Mouse (Mus musculus) MEL (cell line): ENCODE measurements at regions not wholly inside any gene's neighbourhood (a gene's known extent, or its start where the extent isn't known, plus 50 kb on each side); places are given as distances from the start of the nearest gene placed in this dataset.

ENCODE experiments used
- DNase-seq: peaks from one replicate; pipeline ENCODE4 v3.0.0; 2011; ENCODE audit warnings: low read depth, low spot score
- H3K27ac ChIP-seq: 2 replicates; pipeline ENCODE4 v1.5.1; 2012; ENCODE audit warnings: low read depth, mild to moderate bottlenecking, control low read depth, low read length, moderate library complexity; ENCODE audit not compliant: control insufficient read depth
- H3K27me3 ChIP-seq, 2 experiments: fragments of 150-350 bp in 1 of 2; sonication (generic) in 1 of 2; 2 replicates each; pipeline ENCODE4 v1.6.1; 2012; ENCODE audit warnings: low read length in 2 of 2, mild to moderate bottlenecking in 2 of 2, improper control_type of control experiment in 1 of 2, moderate library complexity in 1 of 2; ENCODE audit not compliant: insufficient read depth in 2 of 2, control insufficient read depth in 1 of 2
- H3K36me3 ChIP-seq, 2 experiments: 2 replicates each; pipeline ENCODE4 v1.6.1; 2012 to 2014; ENCODE audit warnings: low read length in 2 of 2, improper control_type of control experiment in 1 of 2, inconsistent platforms in 1 of 2, mild to moderate bottlenecking in 1 of 2; ENCODE audit not compliant: insufficient read depth in 2 of 2, control insufficient read depth in 1 of 2
- H3K4me1 ChIP-seq, 2 experiments: fragments of 150-350 bp in 1 of 2; sonication (generic) in 1 of 2; 2 replicates each; pipeline ENCODE4 v1.6.1; 2012; ENCODE audit warnings: low read length in 2 of 2, improper control_type of control experiment in 1 of 2, mild to moderate bottlenecking in 1 of 2; ENCODE audit not compliant: insufficient read depth in 2 of 2, control insufficient read depth in 1 of 2
- H3K4me3 ChIP-seq, 2 experiments: fragments of 150-350 bp in 1 of 2; sonication (generic) in 1 of 2; 2 replicates each; pipeline ENCODE4 v1.5.1; 2012; ENCODE audit warnings: low read depth in 2 of 2, low read length in 2 of 2, mild to moderate bottlenecking in 2 of 2, moderate library complexity in 2 of 2, control low read depth in 1 of 2, improper control_type of control experiment in 1 of 2; ENCODE audit not compliant: control insufficient read depth in 1 of 2, insufficient read depth in 1 of 2
- H3K79me2 ChIP-seq: 2 replicates; pipeline ENCODE4 v1.6.1; 2012; ENCODE audit warnings: mild to moderate bottlenecking, low read length, moderate library complexity; ENCODE audit not compliant: control insufficient read depth, poor library complexity, insufficient read depth
- H3K9ac ChIP-seq: 2 replicates; pipeline ENCODE4 v1.6.1; 2012; ENCODE audit warnings: low read depth, mild to moderate bottlenecking, control low read depth, low read length, moderate library complexity; ENCODE audit not compliant: control insufficient read depth, poor library complexity, severe bottlenecking
- H3K9me3 ChIP-seq: fragments of 150-350 bp; sonication (generic); replicated peaks from 2 replicates; pipeline ENCODE4 v1.6.1; 2012; ENCODE audit warnings: mild to moderate bottlenecking, low read length, improper control_type of control experiment, moderate library complexity; ENCODE audit not compliant: insufficient read depth
- BHLHE40 ChIP-seq: IDR thresholded peaks from 2 replicates; pipeline ENCODE4 v1.6.1; 2012; ENCODE audit warnings: low read depth, mild to moderate bottlenecking, inconsistent platforms, low read length, improper control_type of control experiment, borderline replicate concordance
- E2F4 ChIP-seq: IDR thresholded peaks from 2 replicates; pipeline ENCODE4 v1.6.1; 2011; ENCODE audit warnings: low read depth, low read length, improper control_type of control experiment, borderline replicate concordance
- ELF1 ChIP-seq: IDR thresholded peaks from 2 replicates; pipeline ENCODE4 v1.6.1; 2014; ENCODE audit warnings: low read depth, mild to moderate bottlenecking, inconsistent platforms, low read length, improper control_type of control experiment, moderate library complexity
- MAFK ChIP-seq: IDR thresholded peaks from 2 replicates; pipeline ENCODE4 v1.6.1; 2011; ENCODE audit warnings: low read depth, mild to moderate bottlenecking, low read length, improper control_type of control experiment, borderline replicate concordance
- MAX ChIP-seq: IDR thresholded peaks from 2 replicates; pipeline ENCODE4 v1.6.1; 2011; ENCODE audit warnings: low read length, improper control_type of control experiment
- MEF2A ChIP-seq: IDR thresholded peaks from 2 replicates; pipeline ENCODE4 v1.6.1; 2014; ENCODE audit warnings: low read depth, mild to moderate bottlenecking, inconsistent platforms, low read length, improper control_type of control experiment; ENCODE audit not compliant: poor library complexity, insufficient replicate concordance, severe bottlenecking; ENCODE audit errors: extremely low read depth
- MYC ChIP-seq: IDR thresholded peaks from 2 replicates; pipeline ENCODE4 v1.6.1; 2011; ENCODE audit warnings: low read depth, mild to moderate bottlenecking, low read length, improper control_type of control experiment, moderate library complexity
- NELFE ChIP-seq: IDR thresholded peaks from 2 replicates; pipeline ENCODE4 v1.6.1; 2011; ENCODE audit warnings: low read depth, low read length, improper control_type of control experiment
- POLR2A ChIP-seq, 2 experiments: IDR thresholded peaks; 2 replicates each; pipeline ENCODE4 v1.6.1; 2011 to 2012; ENCODE audit warnings: low read length in 2 of 2, mild to moderate bottlenecking in 2 of 2, control low read depth in 1 of 2, improper control_type of control experiment in 1 of 2, low read depth in 1 of 2, moderate library complexity in 1 of 2; ENCODE audit not compliant: control insufficient read depth in 1 of 2, insufficient read depth in 1 of 2, poor library complexity in 1 of 2
- POLR2AphosphoS5 ChIP-seq: IDR thresholded peaks from 2 replicates; pipeline ENCODE4 v1.6.1; 2012; ENCODE audit warnings: low read depth, borderline replicate concordance, mild to moderate bottlenecking, inconsistent platforms, low read length, moderate library complexity, mixed read lengths
- RAD21 ChIP-seq: IDR thresholded peaks from 2 replicates; pipeline ENCODE4 v1.6.1; 2011; ENCODE audit warnings: mild to moderate bottlenecking, low read depth, low read length, improper control_type of control experiment
- SMC3 ChIP-seq: IDR thresholded peaks from 2 replicates; pipeline ENCODE4 v1.6.1; 2011; ENCODE audit warnings: low read depth, low read length, improper control_type of control experiment
- TAL1 ChIP-seq: IDR thresholded peaks from 2 replicates; pipeline ENCODE4 v1.6.1; 2012; ENCODE audit warnings: mild to moderate bottlenecking, inconsistent platforms, low read length, moderate library complexity, mixed read lengths
- TBP ChIP-seq: IDR thresholded peaks from 2 replicates; pipeline ENCODE4 v1.8.0; 2011; ENCODE audit warnings: low read depth, low read length, improper control_type of control experiment
- TCF12 ChIP-seq: IDR thresholded peaks from 2 replicates; pipeline ENCODE4 v1.6.1; 2014; ENCODE audit warnings: low read depth, mild to moderate bottlenecking, inconsistent platforms, low read length, improper control_type of control experiment, moderate library complexity
- USF1 ChIP-seq: IDR thresholded peaks from 2 replicates; pipeline ENCODE4 v1.6.1; 2014; ENCODE audit warnings: low read depth, mild to moderate bottlenecking, inconsistent platforms, low read length, improper control_type of control experiment, moderate library complexity
- ZC3H11A ChIP-seq: IDR thresholded peaks from 2 replicates; pipeline ENCODE4 v1.6.1; 2012; ENCODE audit warnings: low read depth, mild to moderate bottlenecking, inconsistent platforms, low read length, improper control_type of control experiment
- ZKSCAN1 ChIP-seq: IDR thresholded peaks from 2 replicates; pipeline ENCODE4 v1.6.1; 2012; ENCODE audit warnings: low read depth, mild to moderate bottlenecking, inconsistent platforms, low read length, improper control_type of control experiment, moderate library complexity
- ZMIZ1 ChIP-seq: IDR thresholded peaks from 2 replicates; pipeline ENCODE4 v1.6.1; 2012; ENCODE audit warnings: low read depth, mild to moderate bottlenecking, inconsistent platforms, low read length, improper control_type of control experiment, moderate library complexity
- ZNF384 ChIP-seq: IDR thresholded peaks from 2 replicates; pipeline ENCODE4 v1.6.1; 2012; ENCODE audit warnings: low read depth, mild to moderate bottlenecking, inconsistent platforms, low read length, improper control_type of control experiment

GRCm38 (mm10) chr2:179080462-179081274, 361.6 kb upstream of the Cdh4 start:
- H3K9me3 ChIP-seq, result no peaks in the 10 kb centered on the region
- DNase-seq, result no peak
- no peaks in the 10 kb centered on the region for H3K4me1 ChIP-seq
- H3K27ac ChIP-seq, result no peak overlapping the region
- H3K9ac ChIP-seq, result no peak overlapping the region
- H3K79me2 ChIP-seq, result no peaks in the 10 kb centered on the region
- H3K36me3 ChIP-seq, result no peaks in the 10 kb centered on the region
- no peaks in the 10 kb centered on the region for H3K27me3 ChIP-seq
- no peak overlapping the region for H3K4me3 ChIP-seq
- no peak for TF ChIP-seq TAL1
- TF ChIP-seq SMC3, result no peak
- TF ChIP-seq POLR2A (IDR thresholded peaks at IDR 0.05; ENCODE audit: control insufficient read depth in 1 of 2, insufficient read depth in 1 of 2, low read depth in 1 of 2, low read length in 2 of 2, poor library complexity in 1 of 2), result no peak
- no peak for TF ChIP-seq POLR2AphosphoS5
- TF ChIP-seq NELFE, result no peak
- no peak for TF ChIP-seq ZNF384

- Histone ChIP-seq H3K36me3 (no peaks in the 10 kb centered on the region), H3K27ac (no peak overlapping the region), H3K9me3 (no peaks in the 10 kb centered on the region), H3K4me3 (no peak overlapping the region), H3K79me2 (no peaks in the 10 kb centered on the region), H3K27me3 (no peaks in the 10 kb centered on the region)
- DNase-seq, result no peak
- TF ChIP-seq MAFK (no peak), NELFE (no peak), E2F4 (no peak), USF1 (no peak), RAD21 (no peak), MAX (no peak), ZKSCAN1 (no peak), ZMIZ1 (no peak), ELF1 (no peak), MYC (no peak)
- TF ChIP-seq, all 39 proteins: peak for 0
- no peaks in the 10 kb centered on the region for H3K4me1 ChIP-seq
- H3K9ac ChIP-seq, result no peak overlapping the region
These were observed 355.3 kb upstream of the Cdh4 start for GRCm38 (mm10) chr2:179086915-179087314.

- Histone ChIP-seq H3K79me2 (no peaks in the 10 kb centered on the region), H3K9ac (no peak overlapping the region), H3K9me3 (no peaks in the 10 kb centered on the region), H3K4me1 (no peaks in the 10 kb centered on the region), H3K4me3 (no peak overlapping the region), H3K27me3 (no peaks in the 10 kb centered on the region; a peak in 1 of 4 replicates), H3K36me3 (no peaks in the 10 kb centered on the region), H3K27ac (no peak overlapping the region)
- DNase-seq, result no peak
- TF ChIP-seq TBP (no peak), ZKSCAN1 (no peak), BHLHE40 (no peak), MEF2A (no peak), ZC3H11A (no peak), TCF12 (no peak), NELFE (no peak), MYC (no peak), SMC3 (no peak)
These were observed 350.8 kb upstream of the Cdh4 start for GRCm38 (mm10) chr2:179091480-179091879.
